Mouse (Mus musculus): ENCODE measurements around the gene Fam107b. TPM values are rescaled to one million over a fixed set of nuclear protein-coding genes. Genes with fewer than 3 reads are reported as not detected.

Gene Fam107b
- total RNA-seq, 1 experiment from 2014 or later = 812 TPM

GRCm38 (mm10) chr2:3602599-3602998 lies 32.3 kb downstream of the Fam107b start:
- no peak for ATAC-seq (replicated peaks; ENCODE audit: low read depth, poor library complexity, severe bottlenecking)

DNA sequence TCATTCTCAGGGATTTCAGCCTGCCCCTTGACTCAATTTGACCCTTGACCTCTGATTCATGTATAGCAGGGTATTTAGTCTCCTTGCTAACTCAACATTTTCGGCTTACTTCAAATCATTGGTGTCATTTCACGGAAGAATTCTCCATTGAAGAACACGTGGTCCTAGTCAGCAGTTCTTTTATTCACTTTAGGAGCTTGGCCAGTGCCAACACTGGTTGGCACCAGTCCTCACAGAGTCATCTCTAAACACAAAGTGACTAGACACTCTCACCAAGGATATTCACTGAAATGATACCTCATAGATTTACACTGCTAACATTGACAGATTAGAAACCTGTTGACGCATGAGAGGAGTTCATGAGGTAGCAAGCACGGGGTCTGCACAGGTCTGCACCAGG lies 32.9 kb downstream of the Fam107b start:
- no peak for ATAC-seq (replicated peaks; ENCODE audit: low read depth, poor library complexity, severe bottlenecking)

DNA sequence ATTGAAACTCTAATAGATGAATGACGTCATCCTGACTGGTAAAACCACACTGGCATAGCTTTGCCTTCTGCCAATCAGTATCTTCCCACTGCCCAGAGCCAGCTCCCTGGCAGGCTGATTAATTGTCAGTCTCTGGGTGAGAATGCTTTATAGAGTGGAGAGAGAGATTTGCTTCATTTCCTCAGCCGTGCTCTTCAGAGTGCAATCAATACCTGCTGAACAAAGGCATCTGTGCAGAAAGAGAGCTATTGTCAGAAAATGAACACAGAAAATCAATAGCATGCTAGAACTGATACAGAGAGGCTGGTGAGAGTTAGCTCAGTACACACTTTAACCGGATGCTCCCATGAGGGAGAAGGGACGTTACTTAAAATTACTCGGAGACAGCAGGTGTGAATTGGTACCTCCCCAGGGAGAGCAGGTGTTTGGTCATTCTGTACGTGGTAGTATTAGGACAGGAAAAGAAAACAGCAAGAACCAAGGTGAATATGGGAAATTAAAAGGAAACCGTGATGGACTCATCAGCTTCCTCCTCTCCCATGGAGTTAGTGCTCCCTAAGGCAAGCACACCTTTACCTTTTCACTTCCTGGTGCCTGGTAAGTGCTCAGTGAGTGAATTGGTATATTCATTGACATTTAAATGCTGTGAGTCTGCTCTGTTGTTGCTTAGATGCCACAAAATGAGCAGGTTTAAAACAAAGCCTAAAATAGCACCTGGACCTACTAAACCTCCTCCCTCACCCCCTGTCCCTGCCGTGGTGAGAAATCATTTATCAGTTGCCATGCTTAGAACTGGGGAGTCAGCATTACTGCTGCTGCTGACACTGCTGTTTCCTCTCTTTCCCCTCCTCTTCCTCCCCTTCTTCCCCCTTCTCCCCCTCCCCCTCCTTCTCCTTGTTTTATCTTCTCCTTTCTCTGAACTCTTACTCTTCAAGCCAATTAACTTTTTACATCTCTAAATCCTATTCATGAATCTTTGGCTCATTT lies 38.9 kb downstream of the Fam107b start:
- ATAC-seq (replicated peaks; ENCODE audit: low read depth, poor library complexity, severe bottlenecking) = 0 out of 2 replicates have a peak, but pooled peaks have one; percentile 39

DNA sequence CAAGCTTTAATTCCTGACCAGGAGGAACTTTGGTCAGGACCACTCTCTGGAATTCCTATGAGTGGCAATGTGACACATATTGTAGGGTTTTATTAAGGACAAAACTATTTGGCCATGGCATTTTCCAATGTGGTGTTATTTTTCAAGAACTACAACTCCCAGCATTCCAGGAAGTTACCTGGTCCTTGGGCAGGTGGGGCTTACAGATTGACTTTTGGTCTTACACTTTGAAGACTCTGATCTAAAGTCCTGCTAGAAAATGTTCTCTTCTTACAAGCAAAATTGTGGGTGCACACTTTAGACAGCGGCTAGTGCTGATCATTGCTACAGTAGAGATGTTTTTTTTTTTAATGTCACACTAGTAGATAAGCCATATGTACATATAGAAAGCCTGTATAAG lies 48.2 kb downstream of the Fam107b start:
- no peak for ATAC-seq (replicated peaks; ENCODE audit: low read depth, poor library complexity, severe bottlenecking)

- no peak for ATAC-seq (replicated peaks; ENCODE audit: low read depth, poor library complexity, severe bottlenecking)
Observed at GRCm38 (mm10) chr2:3621568-3621967, 51.3 kb downstream of the Fam107b start.

DNA sequence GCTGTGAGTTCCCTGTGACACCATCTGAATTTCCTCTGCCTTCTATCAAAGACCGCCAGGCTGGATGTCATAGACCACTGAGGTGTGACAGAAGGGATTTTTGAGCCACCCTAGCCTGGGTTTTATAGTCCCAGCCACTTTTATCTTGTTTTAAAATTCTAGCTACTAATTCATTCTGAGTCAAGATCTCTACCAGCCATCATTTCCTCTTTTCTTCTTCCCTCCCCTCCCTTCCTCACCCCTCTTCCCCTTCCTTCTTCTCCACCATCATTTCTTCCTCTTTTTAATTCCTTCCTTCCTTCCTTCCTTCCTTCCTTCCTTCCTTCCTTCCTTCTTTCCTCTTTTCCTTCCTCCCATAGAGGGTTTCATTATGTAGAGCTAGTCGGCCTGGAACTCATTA lies 51.9 kb downstream of the Fam107b start:
- peak; percentile 48 for ATAC-seq (replicated peaks; ENCODE audit: low read depth, poor library complexity, severe bottlenecking)

- ATAC-seq (replicated peaks; ENCODE audit: low read depth, poor library complexity, severe bottlenecking) = peak; percentile 51
Observed at GRCm38 (mm10) chr2:3623207-3623980, 53.1 kb downstream of the Fam107b start.

DNA sequence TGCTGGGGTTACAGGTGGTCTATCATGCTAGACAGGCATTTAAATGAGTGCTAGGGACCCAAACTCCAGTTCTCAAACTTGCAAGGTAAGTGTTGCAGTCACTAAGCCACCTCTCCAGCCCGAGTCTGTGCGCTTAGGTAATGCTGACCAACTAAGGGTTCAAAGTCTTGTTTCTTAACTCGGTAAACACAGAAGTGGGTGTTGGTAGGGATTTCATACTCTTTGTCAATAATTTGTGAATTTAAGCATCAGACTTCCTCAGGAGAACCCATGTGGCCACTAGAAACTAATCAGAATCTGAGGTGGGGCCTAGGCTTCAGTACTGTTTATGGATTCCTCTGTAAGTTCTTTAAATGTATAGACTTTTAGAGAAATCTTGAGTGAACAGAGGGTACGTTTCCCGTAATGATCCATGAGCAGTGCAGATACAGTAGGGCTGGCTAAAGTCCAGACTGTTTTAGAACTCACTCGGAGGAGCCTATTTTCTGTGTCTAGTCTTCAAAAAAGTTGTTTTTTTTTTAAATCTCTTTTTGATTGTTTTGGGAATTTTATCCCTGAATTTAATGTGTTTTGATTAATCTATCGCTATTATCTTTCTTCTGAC lies 53.8 kb downstream of the Fam107b start:
- ATAC-seq (replicated peaks; ENCODE audit: low read depth, poor library complexity, severe bottlenecking) = no peak

GRCm38 (mm10) chr2:3629096-3629495 lies 58.8 kb downstream of the Fam107b start:
- no peak for ATAC-seq (replicated peaks; ENCODE audit: low read depth, poor library complexity, severe bottlenecking)

DNA sequence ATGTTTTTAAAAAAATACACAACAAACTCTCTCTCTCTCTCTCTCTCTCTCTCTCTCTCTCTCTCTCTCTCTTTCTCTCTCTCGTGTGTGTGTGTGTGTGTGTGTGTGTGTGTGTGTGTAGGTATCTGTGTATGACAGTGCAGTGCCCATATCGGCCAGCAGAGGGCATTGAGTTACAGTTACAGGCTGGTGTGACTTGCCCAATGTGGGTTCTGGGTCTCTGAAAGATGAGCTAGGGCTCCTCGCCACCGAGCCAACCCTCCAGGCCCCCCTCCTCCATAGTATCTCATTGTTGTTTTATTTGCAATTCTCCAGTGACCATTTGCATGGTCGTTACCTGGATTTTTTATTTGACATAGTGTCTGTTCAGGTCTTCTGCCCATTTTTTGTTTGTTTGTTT lies 59.5 kb downstream of the Fam107b start:
- no peak for ATAC-seq (replicated peaks; ENCODE audit: low read depth, poor library complexity, severe bottlenecking)

DNA sequence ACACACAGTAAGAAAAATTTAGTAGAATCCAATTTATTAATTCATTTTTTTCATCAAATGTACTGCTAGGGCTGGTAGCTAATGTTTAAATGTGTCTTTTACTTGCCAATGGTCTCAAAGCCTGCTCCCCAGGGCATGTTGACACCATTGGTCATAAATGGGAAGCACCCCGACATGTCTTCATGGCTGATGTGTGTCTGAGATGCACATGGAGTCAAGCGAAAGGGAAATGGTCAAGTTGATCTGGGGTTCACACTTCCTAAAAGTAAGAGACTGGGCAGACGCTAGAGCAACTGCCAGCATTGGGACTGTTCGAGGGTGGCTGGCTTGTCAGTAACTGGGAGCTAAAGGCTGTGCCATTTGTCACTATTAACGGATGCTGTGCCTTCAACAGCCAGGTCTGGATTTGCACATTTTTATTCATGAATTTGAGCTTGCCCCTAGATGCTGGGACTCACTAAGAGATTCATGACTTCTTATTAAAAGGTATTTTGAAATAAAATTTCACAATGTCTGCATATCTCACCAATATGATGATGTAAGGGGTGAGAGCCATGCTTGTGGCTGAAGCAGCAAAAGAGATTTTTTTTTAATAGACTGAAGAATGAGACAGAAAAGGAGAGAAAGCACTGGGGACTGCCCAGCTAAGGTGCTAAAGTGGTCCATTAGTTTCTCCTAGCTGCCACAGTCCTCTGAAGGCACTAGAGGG lies 60.6 kb downstream of the Fam107b start:
- peak; percentile 64 for ATAC-seq (replicated peaks; ENCODE audit: low read depth, poor library complexity, severe bottlenecking)

DNA sequence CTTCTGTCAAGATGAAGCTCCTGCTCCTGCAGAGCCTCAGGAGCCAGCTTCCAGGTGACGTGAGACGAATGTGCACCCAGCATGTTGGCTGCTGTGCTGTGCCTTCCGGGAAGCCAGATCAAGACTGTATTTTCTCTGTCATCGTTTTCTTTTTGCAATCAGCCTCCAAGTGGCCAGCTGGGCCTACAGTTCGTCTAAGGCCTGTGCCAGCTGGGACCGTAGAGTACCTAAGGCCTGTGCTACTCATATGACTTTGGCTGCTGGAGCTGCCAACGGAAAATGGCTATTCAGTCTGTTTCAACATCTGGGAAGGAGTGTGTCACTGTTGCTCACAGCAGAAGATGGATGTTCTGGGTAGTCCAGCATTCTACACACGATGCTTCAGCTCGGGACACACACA lies 62.8 kb downstream of the Fam107b start:
- 0 out of 2 replicates have a peak, but pooled peaks have one; percentile 12 for ATAC-seq (replicated peaks; ENCODE audit: low read depth, poor library complexity, severe bottlenecking)

GRCm38 (mm10) chr2:3636771-3637170 lies 66.5 kb downstream of the Fam107b start:
- ATAC-seq (replicated peaks; ENCODE audit: low read depth, poor library complexity, severe bottlenecking) = no peak

- ATAC-seq (replicated peaks; ENCODE audit: low read depth, poor library complexity, severe bottlenecking) = no peak
Observed at GRCm38 (mm10) chr2:3641001-3641770, 70.9 kb downstream of the Fam107b start.

- peak; percentile 29; the same call in 1 of the 2 replicates for ATAC-seq (replicated peaks; ENCODE audit: low read depth, poor library complexity, severe bottlenecking)
Observed at GRCm38 (mm10) chr2:3642949-3643348, 72.7 kb downstream of the Fam107b start.

DNA sequence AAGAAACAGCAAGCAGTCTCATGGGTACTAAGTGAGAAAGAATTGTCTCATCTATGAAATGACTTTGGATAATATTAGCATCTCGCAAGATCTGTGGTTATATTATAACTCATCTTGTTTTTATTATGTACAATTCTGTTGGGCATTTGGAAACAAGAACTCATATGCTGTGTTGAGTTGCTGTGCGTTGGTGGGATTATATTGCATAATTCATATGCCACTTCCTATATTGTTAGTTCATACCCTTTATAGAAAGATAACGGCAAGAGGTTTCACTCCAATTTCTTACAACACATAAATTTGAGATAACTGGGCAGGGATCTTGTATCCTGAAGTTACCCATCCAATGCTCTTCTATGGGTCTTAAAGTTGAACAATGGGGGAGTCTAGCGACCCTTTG lies 75.5 kb downstream of the Fam107b start:
- peak; percentile 81 for ATAC-seq (replicated peaks; ENCODE audit: low read depth, poor library complexity, severe bottlenecking)

DNA sequence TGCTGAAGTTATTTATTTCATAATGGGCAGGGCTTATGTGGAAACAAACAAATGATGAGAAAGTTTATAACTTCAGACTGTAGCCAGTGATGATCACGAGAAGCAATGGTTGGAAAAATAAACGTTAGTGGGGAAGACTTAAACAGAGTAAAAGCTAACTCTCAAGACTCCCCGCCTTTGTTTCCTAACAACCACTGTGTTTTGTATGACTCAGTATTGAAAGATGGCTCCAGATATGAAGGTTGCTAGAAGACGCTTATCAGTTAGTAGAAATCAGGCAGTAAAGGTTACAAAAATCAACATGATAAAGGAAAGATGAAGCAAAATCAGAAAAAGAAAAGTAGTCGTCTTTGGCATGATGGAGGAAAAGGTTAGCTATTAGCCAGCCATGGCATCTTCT lies 78.9 kb downstream of the Fam107b start:
- no peak for ATAC-seq (replicated peaks; ENCODE audit: low read depth, poor library complexity, severe bottlenecking)

GRCm38 (mm10) chr2:3654606-3655005 lies 84.3 kb downstream of the Fam107b start:
- no peak for ATAC-seq (replicated peaks; ENCODE audit: low read depth, poor library complexity, severe bottlenecking)

- ATAC-seq (replicated peaks; ENCODE audit: low read depth, poor library complexity, severe bottlenecking) = no peak
Observed at GRCm38 (mm10) chr2:3656091-3656490, 85.8 kb downstream of the Fam107b start.

Measured in common myeloid progenitor, adult 5-6 weeks (primary cell).